Mouse (Mus musculus): ENCODE results near the gene Pln. TPM values are rescaled to one million over a fixed set of nuclear protein-coding genes. Genes with fewer than 3 reads are reported as not detected.

The Pln gene
- total and polyA plus RNA-seq, 3 experiments = 5,608 to 9,883 (median 7,152) TPM

DNA sequence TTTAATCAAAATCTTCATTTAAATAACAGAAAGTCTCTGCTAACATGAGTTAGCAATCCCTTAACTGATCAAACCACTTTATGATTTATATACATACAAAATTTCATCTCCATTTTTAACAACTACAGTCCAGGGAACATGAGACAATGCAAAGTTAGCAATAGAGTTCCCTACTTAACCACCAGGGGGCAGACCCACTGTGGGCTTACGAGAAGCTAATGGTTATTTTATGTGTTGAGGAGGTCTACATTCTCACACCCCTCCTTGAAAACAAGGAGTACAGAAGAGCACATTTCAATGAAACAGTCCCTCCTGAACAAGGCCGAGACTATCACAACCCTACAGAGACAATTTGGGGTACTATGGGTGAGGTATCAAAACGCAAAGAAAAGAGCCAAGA lies 9.0 kb downstream of the Pln start:
- no peak overlapping the region for H3K9ac ChIP-seq (ENCODE audit: low read depth, low read length)
- H3K79me2 ChIP-seq (replicated peaks; ENCODE audit: control insufficient read depth, insufficient read depth, low read length) = peaks cover 2% of the 10 kb centered on the region; the same call in 1 of the 2 replicates
- peak overlapping the region; percentile 27 for H3K27ac ChIP-seq
- H3K4me3 ChIP-seq = no peak overlapping the region
- peaks cover 11% of the 10 kb centered on the region for H3K4me1 ChIP-seq (ENCODE audit: control insufficient read depth, insufficient read depth, low read length)
- TF ChIP-seq EP300 (IDR thresholded peaks at IDR 0.05; ENCODE audit: insufficient read depth, low read depth, low read length) (no peak), CTCF (IDR thresholded peaks at IDR 0.05) (peak; percentile 99)
- intact Hi-C loops (cut with DNase I) = loop anchor here (10.0 kb wide), 1 partner anchor 258 kb away; no protein-coding TSS in a partner anchor
- 34% methylated on average over 3 of the region's 3 CpGs for WGBS
- H3K27me3 ChIP-seq (ENCODE audit: control insufficient read depth, insufficient read depth, low read length) = no peaks in the 10 kb centered on the region
- peaks cover 50% of the 10 kb centered on the region for H3K36me3 ChIP-seq (ENCODE audit: control insufficient read depth, insufficient read depth, low read length)
- peak in 1 of 2 experiments; percentile 60 for DNase-seq

DNA sequence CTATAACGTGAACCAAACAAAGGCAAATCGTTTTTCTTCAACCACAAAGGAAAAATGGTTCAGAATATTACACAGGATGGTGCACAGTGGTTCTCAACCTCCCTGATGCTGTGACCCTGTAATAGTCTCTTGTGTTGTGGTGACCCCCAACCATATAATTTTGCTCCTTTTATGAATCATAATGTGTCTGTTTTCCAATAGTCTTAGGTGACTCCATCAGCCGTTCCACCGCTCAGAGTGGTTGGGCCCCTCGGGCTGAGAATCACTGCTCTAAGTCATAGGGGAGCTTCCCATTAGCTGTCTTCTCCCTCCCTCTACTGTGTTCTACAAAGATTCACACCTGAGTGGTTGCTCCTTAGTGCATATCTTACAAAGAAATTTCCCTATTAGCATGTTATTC lies 9.4 kb downstream of the Pln start:
- Histone ChIP-seq H3K79me2 (replicated peaks; ENCODE audit: control insufficient read depth, insufficient read depth, low read length) (peaks cover 2% of the 10 kb centered on the region; the same call in 1 of the 2 replicates), H3K36me3 (ENCODE audit: control insufficient read depth, insufficient read depth, low read length) (peaks cover 53% of the 10 kb centered on the region), H3K9ac (ENCODE audit: low read depth, low read length) (no peak overlapping the region), H3K4me3 (no peak overlapping the region), H3K4me1 (ENCODE audit: control insufficient read depth, insufficient read depth, low read length) (peaks cover 11% of the 10 kb centered on the region), H3K27me3 (ENCODE audit: control insufficient read depth, insufficient read depth, low read length) (no peaks in the 10 kb centered on the region), H3K27ac (peak overlapping the region; percentile 27)
- intact Hi-C loops (cut with DNase I) = loop anchor here (10.0 kb wide), 1 partner anchor 258 kb away; no protein-coding TSS in a partner anchor
- WGBS = 57% methylated on average over 5 of the region's 5 CpGs
- DNase-seq = no peak
- TF ChIP-seq POLR2A (IDR thresholded peaks at IDR 0.05; ENCODE audit: insufficient read depth, low read depth, low read length) (peak; percentile 83), EP300 (IDR thresholded peaks at IDR 0.05; ENCODE audit: insufficient read depth, low read depth, low read length) (peak; percentile 89; the same call in 1 of the 2 replicates), CTCF (IDR thresholded peaks at IDR 0.05) (no peak)

DNA sequence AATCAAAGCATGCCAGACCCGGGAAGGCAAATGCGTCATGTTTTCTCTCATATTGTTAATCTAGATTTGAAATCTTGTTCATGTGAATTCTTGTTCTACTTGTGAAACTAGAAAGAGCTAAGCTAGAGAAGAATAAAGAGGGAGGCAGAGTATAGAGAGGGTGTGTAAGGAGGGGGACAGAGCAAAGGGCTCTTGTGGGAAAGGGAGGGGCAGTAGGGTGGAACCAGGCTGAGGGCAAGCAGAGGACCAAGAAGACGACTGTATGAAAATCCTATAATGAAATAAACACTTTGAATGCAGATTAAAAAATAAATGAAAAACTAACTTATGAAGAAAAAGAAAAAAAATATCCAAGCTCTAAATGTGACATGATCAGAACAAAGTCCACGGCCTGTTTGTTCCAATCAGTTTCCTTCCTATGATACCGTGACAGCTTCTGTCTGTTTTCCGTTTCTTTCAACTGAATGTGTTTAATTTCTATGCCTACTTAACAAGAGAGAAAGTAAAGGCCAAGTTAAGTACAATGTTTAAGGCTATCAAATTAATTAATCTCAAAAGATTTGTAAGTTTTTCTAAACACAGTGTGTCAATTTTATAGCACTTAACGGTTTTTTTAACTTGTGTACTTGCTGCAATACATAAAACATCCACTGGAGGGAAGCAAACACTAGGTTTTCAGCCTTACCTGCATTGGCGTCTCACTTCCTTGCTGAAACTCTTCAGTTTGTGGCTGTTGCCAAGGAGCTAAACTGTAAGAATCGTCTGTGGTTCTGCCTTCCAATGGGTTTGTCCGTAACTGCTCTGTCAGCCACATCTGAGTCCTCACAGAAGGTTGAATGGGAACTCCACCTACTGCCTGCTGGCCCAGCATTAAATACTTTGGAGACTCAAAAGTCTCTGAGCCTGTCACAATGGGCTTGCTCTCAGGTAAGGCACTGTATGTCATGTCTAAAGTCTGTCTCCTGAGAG lies 10.6 kb downstream of the Pln start:
- Histone ChIP-seq H3K27me3 (ENCODE audit: control insufficient read depth, insufficient read depth, low read length) (no peaks in the 10 kb centered on the region), H3K4me3 (no peak overlapping the region), H3K4me1 (ENCODE audit: control insufficient read depth, insufficient read depth, low read length) (peaks cover 11% of the 10 kb centered on the region), H3K36me3 (ENCODE audit: control insufficient read depth, insufficient read depth, low read length) (peaks cover 50% of the 10 kb centered on the region), H3K27ac (peak overlapping the region; percentile 32), H3K9ac (ENCODE audit: low read depth, low read length) (no peak overlapping the region), H3K79me2 (replicated peaks; ENCODE audit: control insufficient read depth, insufficient read depth, low read length) (peaks cover 3% of the 10 kb centered on the region)
- intact Hi-C loops (cut with DNase I) = loop anchor here (1.0 to 10.0 kb wide), 7 partner anchors 31 to 257 kb away; partner anchors contain the start of gene Cep85l
- WGBS = 27% methylated on average over 10 of the region's 10 CpGs
- TF ChIP-seq EP300 (IDR thresholded peaks at IDR 0.05; ENCODE audit: insufficient read depth, low read depth, low read length) = 0 out of 2 replicates have a peak, but pooled peaks have one; percentile 45
- peak; percentile 97 for TF ChIP-seq CTCF (IDR thresholded peaks at IDR 0.05)
- TF ChIP-seq POLR2A (IDR thresholded peaks at IDR 0.05; ENCODE audit: insufficient read depth, low read depth, low read length) = 0 out of 2 replicates have a peak, but pooled peaks have one; percentile 10
- DNase-seq = peak; percentile 43 to 56

DNA sequence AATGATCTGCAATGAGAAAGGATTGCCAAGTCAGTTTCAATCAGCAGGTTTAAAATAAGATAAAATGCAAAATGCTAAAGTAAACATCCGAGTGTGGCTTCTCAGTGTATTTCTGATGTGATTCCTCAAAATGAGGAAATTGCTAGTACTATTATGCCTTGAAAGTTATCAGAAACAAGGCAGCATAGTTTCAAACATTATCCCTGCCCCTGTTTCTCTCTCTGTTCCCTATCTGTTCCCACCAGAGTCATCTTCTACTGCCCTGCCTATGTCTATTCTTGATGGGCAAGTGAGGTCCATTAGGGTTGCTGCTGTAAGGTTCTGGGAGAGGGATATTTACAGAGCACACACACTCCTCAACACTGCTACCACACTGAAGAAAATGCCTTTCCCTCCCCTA lies 11.8 kb downstream of the Pln start:
- 83% methylated on average over 1 of the region's 1 CpGs for WGBS
- intact Hi-C loops (cut with DNase I) = loop anchor here (2.0 to 10.0 kb wide), 2 partner anchors 86 to 256 kb away; no protein-coding TSS in a partner anchor

DNA sequence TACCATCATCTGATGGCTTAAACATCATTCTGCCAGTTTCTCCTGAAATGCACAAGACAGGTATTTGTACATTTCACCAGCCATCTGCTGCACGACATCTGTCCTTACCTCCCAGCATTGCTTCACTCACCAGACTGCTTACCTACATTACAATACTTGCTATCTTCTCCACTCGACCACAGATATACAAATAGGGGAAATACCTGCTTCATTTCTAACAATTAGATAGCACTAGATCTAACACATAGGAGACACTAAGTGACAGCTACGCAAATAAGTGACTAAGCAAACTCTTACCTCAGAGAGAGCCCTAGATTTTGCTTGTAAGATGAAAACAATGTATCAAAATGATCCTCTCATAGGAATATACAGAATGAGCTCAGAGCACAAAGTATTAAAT lies 16.2 kb downstream of the Pln start:
- DNase-seq = no peak
- Histone ChIP-seq H3K4me3 (no peak overlapping the region), H3K36me3 (ENCODE audit: control insufficient read depth, insufficient read depth, low read length) (peaks cover 39% of the 10 kb centered on the region), H3K79me2 (replicated peaks; ENCODE audit: control insufficient read depth, insufficient read depth, low read length) (peaks cover 5% of the 10 kb centered on the region), H3K27ac (no peak overlapping the region), H3K4me1 (ENCODE audit: control insufficient read depth, insufficient read depth, low read length) (peaks cover 10% of the 10 kb centered on the region), H3K27me3 (ENCODE audit: control insufficient read depth, insufficient read depth, low read length) (no peaks in the 10 kb centered on the region), H3K9ac (ENCODE audit: low read depth, low read length) (no peak overlapping the region)
- intact Hi-C loops (cut with DNase I) = no loop called here
- TF ChIP-seq POLR2A (IDR thresholded peaks at IDR 0.05; ENCODE audit: insufficient read depth, low read depth, low read length) (no peak), CTCF (IDR thresholded peaks at IDR 0.05) (no peak), EP300 (IDR thresholded peaks at IDR 0.05; ENCODE audit: insufficient read depth, low read depth, low read length) (no peak)
- WGBS = 68% methylated on average over 3 of the region's 3 CpGs

More for the DNA sequence above, 11.8 kb downstream of the Pln start:
- H3K4me1 ChIP-seq (ENCODE audit: control insufficient read depth, insufficient read depth, low read length) = peaks cover 13% of the 10 kb centered on the region
- no peak for TF ChIP-seq CTCF (IDR thresholded peaks at IDR 0.05)
- no peak for TF ChIP-seq EP300 (IDR thresholded peaks at IDR 0.05; ENCODE audit: insufficient read depth, low read depth, low read length)
- no peak for TF ChIP-seq POLR2A (IDR thresholded peaks at IDR 0.05; ENCODE audit: insufficient read depth, low read depth, low read length)
- H3K9ac ChIP-seq (ENCODE audit: low read depth, low read length) = no peak overlapping the region; the same call in 1 of the 2 replicates
- H3K4me3 ChIP-seq = no peak overlapping the region
- peaks cover 46% of the 10 kb centered on the region for H3K36me3 ChIP-seq (ENCODE audit: control insufficient read depth, insufficient read depth, low read length)
- H3K79me2 ChIP-seq (replicated peaks; ENCODE audit: control insufficient read depth, insufficient read depth, low read length) = peaks cover 3% of the 10 kb centered on the region
- no peak for DNase-seq
- no peaks in the 10 kb centered on the region for H3K27me3 ChIP-seq (ENCODE audit: control insufficient read depth, insufficient read depth, low read length)
- no peak overlapping the region; the same call in 1 of the 2 replicates for H3K27ac ChIP-seq
